Mouse (Mus musculus): ENCODE measurements at regions not wholly inside any gene's neighbourhood (a gene's known extent, or its start where the extent isn't known, plus 50 kb on each side); places are given as distances from the start of the nearest gene placed in this dataset.

DNA sequence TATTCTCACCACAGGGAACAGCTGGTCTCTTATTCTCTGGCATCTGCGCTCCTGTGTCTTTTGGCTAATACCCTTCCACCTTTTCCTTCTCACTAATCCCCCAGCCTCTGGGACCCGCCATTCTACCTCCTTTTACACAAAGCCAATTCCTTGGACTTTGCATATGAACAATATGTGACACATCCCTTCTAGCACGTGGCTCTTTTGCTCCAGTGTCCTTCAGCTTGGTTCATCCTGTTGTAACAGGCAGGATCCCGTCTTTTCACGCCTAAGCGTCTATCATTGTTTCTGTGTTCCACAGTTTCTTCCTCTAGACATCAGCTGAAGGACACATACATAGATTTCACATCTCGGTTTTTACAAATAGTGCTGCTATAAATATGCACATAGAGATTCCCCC lies 114.0 kb upstream of the Id4 start:
- ATAC-seq (no peak), DNase-seq (ENCODE audit: low read depth, low spot score) (no peak)
- in situ Hi-C loops (cut with MboI; ENCODE audit: low pct_unique_long_range_greater_than_20kb): loop anchor here (25.0 kb wide), 1 partner anchor 835 kb away; no protein-coding TSS in a partner anchor
- H3K27me3 ChIP-seq: no peaks in the 10 kb centered on the region
- CTCF ChIA-PET: no interaction called here
- TF ChIP-seq CTCF (IDR thresholded peaks at IDR 0.05): no peak
- POLR2A ChIA-PET: no interaction called here

DNA sequence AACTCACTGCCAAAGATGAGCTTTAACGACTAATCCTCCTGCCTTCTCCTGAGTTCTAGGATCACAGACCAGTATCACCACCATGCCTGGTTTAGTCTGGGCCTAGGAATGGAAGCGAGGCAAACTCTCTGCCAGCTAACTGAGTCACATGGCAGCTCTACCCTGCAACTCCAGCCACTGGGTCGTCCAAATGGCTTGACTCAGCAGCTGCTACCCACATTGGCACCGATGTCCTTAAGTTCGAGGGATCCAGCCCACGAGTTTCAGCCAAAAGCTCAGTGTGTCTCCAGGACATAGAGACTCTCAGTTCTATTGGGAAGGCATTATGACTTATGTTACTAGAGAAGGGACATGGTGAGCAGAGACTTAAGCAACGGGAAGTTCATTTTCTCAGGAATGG lies 107.8 kb upstream of the Id4 start:
- ChIA-PET CTCF (interaction anchor here (1.4 kb wide), 1 partner anchor 9 kb away, joined by 5 read pairs; no protein-coding TSS in a partner anchor), POLR2A (no interaction called here)
- TF ChIP-seq CTCF (IDR thresholded peaks at IDR 0.05): no peak
- no peaks in the 10 kb centered on the region for H3K27me3 ChIP-seq
- no peak for ATAC-seq
- DNase-seq (ENCODE audit: low read depth, low spot score): no peak
- in situ Hi-C loops (cut with MboI; ENCODE audit: low pct_unique_long_range_greater_than_20kb): no loop called here

DNA sequence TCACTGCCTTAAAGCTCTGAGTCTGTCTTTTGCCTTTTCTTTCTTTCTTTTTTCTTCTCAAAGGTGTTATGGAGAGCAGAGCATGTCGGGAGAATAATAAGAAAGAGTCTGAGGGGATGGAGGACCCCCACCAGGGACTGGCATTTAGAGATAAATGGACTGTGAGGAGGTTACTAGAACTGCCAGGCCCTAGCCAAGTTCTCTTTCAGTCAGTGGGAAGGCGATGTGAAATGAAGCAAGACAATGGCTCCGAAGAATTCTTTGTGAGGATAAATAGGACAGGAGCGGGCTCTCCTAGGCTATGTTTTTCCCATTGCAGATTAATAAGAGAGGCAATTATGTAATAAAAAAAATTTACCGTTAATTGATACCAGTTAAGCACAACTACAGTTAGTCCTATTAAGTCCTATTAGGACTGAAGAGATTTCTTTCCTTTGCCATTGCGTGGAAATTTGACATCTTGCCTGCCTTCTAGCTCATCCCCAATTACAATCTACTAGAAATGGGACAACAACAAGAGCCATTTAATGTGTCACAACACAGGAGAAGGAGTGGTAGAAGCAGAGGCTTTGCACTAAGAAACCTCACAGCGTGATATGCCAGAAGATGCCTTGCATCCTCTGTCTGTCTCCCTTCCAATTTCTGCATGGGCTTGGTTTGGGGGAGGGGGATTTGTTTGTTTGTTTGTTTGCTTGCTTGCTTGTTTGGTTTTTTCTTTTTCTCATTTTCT lies 107.2 kb upstream of the Id4 start:
- no peaks in the 10 kb centered on the region for H3K27me3 ChIP-seq
- CTCF ChIA-PET: interaction anchor here (1.4 kb wide), 1 partner anchor 8 kb away, joined by 5 read pairs; no protein-coding TSS in a partner anchor
- ATAC-seq (no peak), DNase-seq (ENCODE audit: low read depth, low spot score) (no peak)
- no peak for TF ChIP-seq CTCF (IDR thresholded peaks at IDR 0.05)
- POLR2A ChIA-PET: no interaction called here
- in situ Hi-C loops (cut with MboI; ENCODE audit: low pct_unique_long_range_greater_than_20kb): no loop called here

DNA sequence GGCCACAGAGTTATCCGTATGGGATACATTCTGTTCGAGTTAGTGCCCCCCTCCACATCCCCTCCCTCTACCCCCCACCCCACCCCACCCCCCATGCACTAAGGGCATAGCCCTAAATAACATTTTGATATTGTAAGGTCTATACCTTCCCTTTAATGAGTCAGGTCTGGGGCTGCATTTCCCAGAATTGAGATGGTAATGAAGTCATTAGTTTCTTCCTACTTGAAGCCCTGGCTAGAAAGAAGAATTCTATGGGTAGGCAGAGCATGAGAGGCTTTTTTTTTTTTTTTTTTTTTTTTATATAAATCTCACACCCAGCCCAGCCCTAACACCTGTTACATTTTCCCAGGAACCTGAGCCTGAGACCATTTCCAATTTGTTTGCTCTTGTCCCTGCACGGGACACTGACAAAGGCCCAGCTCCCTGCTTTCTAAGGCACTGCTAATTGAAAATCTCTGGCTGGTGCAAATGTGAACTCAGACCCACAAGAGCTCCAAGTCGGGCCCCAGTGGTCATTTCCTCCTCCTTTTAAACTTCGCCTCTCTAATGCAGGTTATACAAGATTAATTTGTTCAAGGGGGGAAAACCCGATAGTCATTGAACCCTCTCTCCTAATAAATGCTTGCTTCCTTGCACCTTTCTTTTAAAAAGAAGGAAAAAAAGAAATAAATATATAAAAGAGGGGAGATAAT lies 106.5 kb upstream of the Id4 start:
- in situ Hi-C loops (cut with MboI; ENCODE audit: low pct_unique_long_range_greater_than_20kb): no loop called here
- CTCF ChIA-PET: no interaction called here
- DNase-seq (ENCODE audit: low read depth, low spot score) (no peak), ATAC-seq (no peak)
- POLR2A ChIA-PET: no interaction called here
- no peak for TF ChIP-seq CTCF (IDR thresholded peaks at IDR 0.05)
- peaks cover 3% of the 10 kb centered on the region for H3K27me3 ChIP-seq

DNA sequence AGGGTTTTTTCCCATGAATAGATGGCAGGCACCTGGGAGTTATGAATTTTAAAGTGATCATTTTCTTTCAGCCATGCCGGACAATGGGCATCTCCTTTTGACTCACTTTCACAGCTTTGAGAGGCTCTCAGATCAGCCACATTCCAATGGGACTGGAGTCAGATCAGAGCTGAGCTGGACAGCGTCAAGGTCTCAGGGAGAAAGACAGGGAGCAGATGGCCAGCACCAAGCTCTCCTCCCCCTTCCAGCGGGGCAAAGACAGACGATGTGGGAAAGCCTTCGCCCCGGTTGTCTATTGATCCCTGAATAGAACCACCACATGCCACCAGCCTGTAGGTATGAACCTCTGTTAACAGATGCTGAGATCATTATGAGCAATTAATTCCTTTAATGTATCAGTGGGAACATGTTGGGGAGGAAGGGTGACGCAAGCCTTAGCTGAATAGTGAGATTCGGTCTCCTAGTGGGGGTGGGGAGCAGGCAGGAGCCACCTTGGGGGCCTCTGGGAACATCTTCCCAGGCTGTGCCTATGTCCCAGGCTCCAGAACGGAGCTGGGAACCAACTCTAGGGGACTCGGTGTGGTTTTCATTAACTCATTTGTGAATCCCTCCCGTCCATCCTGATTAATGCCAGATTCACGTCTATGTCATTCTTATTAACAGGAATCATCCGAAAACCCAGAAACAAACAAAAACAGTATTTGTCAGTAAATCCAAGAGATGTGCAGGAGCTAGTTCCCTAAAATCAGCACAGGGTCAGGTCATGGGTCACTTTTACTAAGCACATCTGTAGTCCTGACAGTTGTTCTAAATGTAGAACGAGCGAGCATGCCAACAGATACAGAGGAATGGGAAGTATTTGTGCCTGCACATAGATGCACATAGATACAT lies 101.8 kb upstream of the Id4 start:
- peaks cover 22% of the 10 kb centered on the region for H3K27me3 ChIP-seq
- ATAC-seq (no peak), DNase-seq (ENCODE audit: low read depth, low spot score) (no peak)
- in situ Hi-C loops (cut with MboI; ENCODE audit: low pct_unique_long_range_greater_than_20kb): no loop called here
- ChIA-PET POLR2A (no interaction called here), CTCF (no interaction called here)
- no peak for TF ChIP-seq CTCF (IDR thresholded peaks at IDR 0.05)

DNA sequence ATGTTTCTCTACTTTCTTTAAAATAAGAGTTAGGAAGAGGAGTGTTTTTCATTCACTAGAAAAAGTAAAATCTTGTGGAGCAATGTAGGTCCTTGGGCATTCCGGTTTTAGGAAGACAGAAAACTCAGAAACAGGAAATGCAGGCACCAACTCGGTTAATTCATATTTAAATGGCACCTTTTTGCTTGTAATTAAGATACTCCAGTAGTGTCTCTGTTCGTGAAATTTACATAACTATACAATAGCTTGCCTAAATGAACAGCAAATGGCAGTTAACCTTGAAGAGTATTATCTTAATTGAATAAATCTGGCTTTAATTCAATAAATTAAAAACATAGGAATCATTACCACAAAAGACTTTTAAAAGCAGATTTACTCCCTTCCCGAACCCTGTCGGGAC lies 100.9 kb upstream of the Id4 start:
- ChIA-PET CTCF (no interaction called here), POLR2A (no interaction called here)
- H3K27me3 ChIP-seq: peaks cover 22% of the 10 kb centered on the region
- no peak for DNase-seq (ENCODE audit: low read depth, low spot score)
- no peak for TF ChIP-seq CTCF (IDR thresholded peaks at IDR 0.05)
- ATAC-seq: no peak
- in situ Hi-C loops (cut with MboI; ENCODE audit: low pct_unique_long_range_greater_than_20kb): no loop called here

DNA sequence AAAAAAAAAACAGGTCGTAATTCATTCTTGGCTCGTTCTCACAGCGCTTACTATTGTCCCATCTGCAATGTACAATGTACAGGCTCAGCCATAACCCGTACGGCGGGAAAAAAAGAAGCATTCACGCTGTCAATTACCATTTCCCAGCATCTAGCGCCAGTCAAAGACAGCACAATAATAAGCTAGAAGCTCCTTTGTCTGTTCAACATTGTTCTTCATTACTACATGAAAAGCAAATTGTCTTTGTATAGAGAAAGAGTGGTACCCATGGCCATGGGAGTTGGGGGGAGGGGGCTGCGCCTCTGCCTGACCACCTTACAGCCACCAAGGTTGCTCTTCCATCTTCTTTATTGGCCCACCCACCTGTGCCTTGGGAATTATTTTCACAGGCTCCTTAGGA lies 99.7 kb upstream of the Id4 start:
- in situ Hi-C loops (cut with MboI; ENCODE audit: low pct_unique_long_range_greater_than_20kb): no loop called here
- no peak for DNase-seq (ENCODE audit: low read depth, low spot score)
- H3K27me3 ChIP-seq: peaks cover 22% of the 10 kb centered on the region
- ATAC-seq: no peak
- TF ChIP-seq CTCF (IDR thresholded peaks at IDR 0.05): no peak
- ChIA-PET POLR2A (no interaction called here), CTCF (no interaction called here)

DNA sequence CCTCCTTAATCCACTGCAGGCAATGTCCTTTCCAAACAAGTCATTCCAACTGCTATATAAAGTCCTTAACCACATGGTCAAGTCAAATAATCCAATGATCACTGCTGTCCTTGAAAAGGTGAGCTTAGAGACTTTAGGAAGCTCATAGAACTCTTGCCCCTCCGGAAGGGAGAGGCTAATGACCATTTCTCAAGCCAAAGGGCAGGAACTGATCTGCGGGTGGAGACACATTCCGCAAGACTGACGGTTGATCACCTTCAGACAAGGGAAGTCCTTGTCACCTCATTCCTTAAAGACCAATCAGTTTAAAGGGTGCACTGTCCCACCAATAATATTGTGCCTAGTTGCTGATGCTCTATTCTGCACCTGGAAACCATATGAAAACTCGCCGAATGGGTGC lies 96.4 kb upstream of the Id4 start:
- POLR2A ChIA-PET: no interaction called here
- no peak for DNase-seq (ENCODE audit: low read depth, low spot score)
- no peak for ATAC-seq
- no peak for TF ChIP-seq CTCF (IDR thresholded peaks at IDR 0.05)
- in situ Hi-C loops (cut with MboI; ENCODE audit: low pct_unique_long_range_greater_than_20kb): no loop called here
- CTCF ChIA-PET: no interaction called here
- peaks cover 18% of the 10 kb centered on the region for H3K27me3 ChIP-seq

DNA sequence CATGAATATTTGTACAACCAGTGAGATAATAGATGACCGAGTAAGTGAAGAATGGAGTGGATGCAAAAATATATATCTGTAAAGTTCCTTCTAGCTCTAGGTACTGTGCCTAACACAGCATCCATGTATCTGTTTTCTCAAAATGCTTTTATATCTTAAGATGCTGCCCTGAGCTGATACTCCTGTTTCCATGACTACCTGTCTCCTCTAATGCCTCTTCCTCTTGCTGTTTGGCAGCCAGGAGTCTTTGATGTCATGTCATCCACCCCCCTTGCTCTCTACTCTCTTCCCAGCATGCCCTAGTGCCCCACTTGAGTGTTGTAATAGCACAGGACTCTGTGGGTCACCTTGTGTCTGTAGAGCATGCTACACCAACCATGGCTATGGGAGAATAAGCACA lies 95.2 kb upstream of the Id4 start:
- ATAC-seq (no peak), DNase-seq (ENCODE audit: low read depth, low spot score) (no peak)
- ChIA-PET POLR2A (no interaction called here), CTCF (no interaction called here)
- no peak for TF ChIP-seq CTCF (IDR thresholded peaks at IDR 0.05)
- H3K27me3 ChIP-seq: peaks cover 8% of the 10 kb centered on the region
- in situ Hi-C loops (cut with MboI; ENCODE audit: low pct_unique_long_range_greater_than_20kb): no loop called here

DNA sequence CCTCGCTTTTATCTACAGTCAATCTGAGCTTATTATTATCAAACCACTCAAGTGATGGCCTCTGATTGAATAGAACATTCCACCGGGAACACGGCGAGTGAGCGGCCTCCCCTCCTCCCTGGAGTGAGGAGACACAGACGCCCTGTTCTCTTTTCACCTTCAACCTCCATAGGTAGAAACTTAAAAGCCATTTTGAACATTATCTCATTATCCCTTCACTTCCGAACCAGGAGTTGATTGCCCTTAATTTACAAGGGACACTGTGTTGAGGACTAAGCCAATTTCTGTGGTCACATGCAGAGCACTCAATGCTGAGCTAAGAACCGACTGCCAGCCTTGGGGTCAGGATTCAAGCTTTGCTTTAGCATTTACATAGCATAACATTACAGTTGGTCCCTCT lies 93.1 kb upstream of the Id4 start:
- ChIA-PET POLR2A (interaction anchor here (0.7 kb wide), 1 partner anchor 345 kb away, joined by 6 read pairs; no protein-coding TSS in a partner anchor), CTCF (no interaction called here)
- no peak for TF ChIP-seq CTCF (IDR thresholded peaks at IDR 0.05)
- H3K27me3 ChIP-seq: no peaks in the 10 kb centered on the region
- DNase-seq (ENCODE audit: low read depth, low spot score): no peak
- in situ Hi-C loops (cut with MboI; ENCODE audit: low pct_unique_long_range_greater_than_20kb): no loop called here
- ATAC-seq: no peak
